Mouse (Mus musculus) E14TG2a.4 (cell line): ENCODE results near the gene Tmem132b.

Experiments
- H3K27me3 ChIP-seq: 2 replicates; pipeline ENCODE4 v1.6.1; 2014; ENCODE audit warnings: low read length, control low read depth; ENCODE audit not compliant: insufficient read depth
- H3K36me3 ChIP-seq: 2 replicates; pipeline ENCODE4 v1.6.1; 2014; ENCODE audit warnings: low read length, control low read depth; ENCODE audit not compliant: insufficient read depth
- H3K4me1 ChIP-seq: replicated peaks from 2 replicates; pipeline ENCODE4 v1.6.1; 2014; ENCODE audit warnings: low read depth, low read length, control low read depth
- H3K4me3 ChIP-seq: replicated peaks from 2 replicates; pipeline ENCODE4 v1.5.1; 2014; ENCODE audit warnings: mild to moderate bottlenecking, low read length
- H3K9me3 ChIP-seq: 2 replicates; pipeline ENCODE4 v1.6.1; 2014; ENCODE audit warnings: low read length, control low read depth
- CTCF ChIP-seq: conservative IDR thresholded peaks from 2 replicates; pipeline ENCODE4 v1.5.1; 2014; ENCODE audit warnings: low read length
- NANOG ChIP-seq: IDR thresholded peaks from 2 replicates; pipeline ENCODE4 v1.6.1; 2014; ENCODE audit warnings: borderline replicate concordance, low read length, mixed read lengths
- POU5F1 ChIP-seq: IDR thresholded peaks from 2 replicates; pipeline ENCODE4 v1.6.1; 2014; ENCODE audit warnings: low read length, borderline replicate concordance

Gene Tmem132b

GRCm38 (mm10) chr5:125505968-125506367, 25.6 kb upstream of the Tmem132b start:
- Histone ChIP-seq H3K36me3 (peaks cover 31% of the 10 kb centered on the region), H3K4me1 (peaks cover 60% of the 10 kb centered on the region), H3K9me3 (no peaks in the 10 kb centered on the region), H3K4me3 (no peak overlapping the region), H3K27me3 (no peaks in the 10 kb centered on the region)
- TF ChIP-seq NANOG = no peak
- no peak for TF ChIP-seq POU5F1
- no peak for TF ChIP-seq CTCF

- Histone ChIP-seq H3K4me3 (no peak overlapping the region), H3K9me3 (no peaks in the 10 kb centered on the region), H3K27me3 (no peaks in the 10 kb centered on the region), H3K4me1 (peaks cover 52% of the 10 kb centered on the region), H3K36me3 (peaks cover 44% of the 10 kb centered on the region)
- TF ChIP-seq POU5F1 (no peak), NANOG (no peak), CTCF (peak; percentile 28)
Observed at GRCm38 (mm10) chr5:125507582-125507981, 24.0 kb upstream of the Tmem132b start.

- no peak for TF ChIP-seq CTCF
- TF ChIP-seq POU5F1 = no peak
- TF ChIP-seq NANOG = no peak
Observed at GRCm38 (mm10) chr5:125508006-125508405, 23.6 kb upstream of the Tmem132b start.

GRCm38 (mm10) chr5:125509541-125509940, 22.0 kb upstream of the Tmem132b start:
- peaks cover 44% of the 10 kb centered on the region for H3K36me3 ChIP-seq
- H3K4me3 ChIP-seq = no peak overlapping the region
- no peak for TF ChIP-seq POU5F1
- peak; percentile 88 for TF ChIP-seq CTCF
- TF ChIP-seq NANOG = no peak
- H3K27me3 ChIP-seq = no peaks in the 10 kb centered on the region
- peaks cover 53% of the 10 kb centered on the region for H3K4me1 ChIP-seq
- no peaks in the 10 kb centered on the region for H3K9me3 ChIP-seq

More at GRCm38 (mm10) chr5:125508006-125508405, 23.6 kb upstream of the Tmem132b start:
- Histone ChIP-seq H3K27me3 (no peaks in the 10 kb centered on the region), H3K36me3 (peaks cover 46% of the 10 kb centered on the region), H3K4me3 (no peak overlapping the region), H3K9me3 (no peaks in the 10 kb centered on the region), H3K4me1 (peaks cover 56% of the 10 kb centered on the region)

GRCm38 (mm10) chr5:125515006-125515405, 16.6 kb upstream of the Tmem132b start:
- H3K9me3 ChIP-seq = no peaks in the 10 kb centered on the region
- H3K4me1 ChIP-seq = peaks cover 49% of the 10 kb centered on the region
- H3K4me3 ChIP-seq = no peak overlapping the region
- TF ChIP-seq POU5F1 (no peak), NANOG (no peak), CTCF (no peak)
- H3K27me3 ChIP-seq = no peaks in the 10 kb centered on the region
- peaks cover 74% of the 10 kb centered on the region for H3K36me3 ChIP-seq

GRCm38 (mm10) chr5:125518640-125519039, 12.9 kb upstream of the Tmem132b start:
- TF ChIP-seq POU5F1 = no peak
- TF ChIP-seq CTCF = peak; percentile 75
- H3K9me3 ChIP-seq = no peaks in the 10 kb centered on the region
- peaks cover 70% of the 10 kb centered on the region for H3K4me1 ChIP-seq
- peaks cover 42% of the 10 kb centered on the region for H3K36me3 ChIP-seq
- H3K27me3 ChIP-seq = no peaks in the 10 kb centered on the region
- H3K4me3 ChIP-seq = no peak overlapping the region

- Histone ChIP-seq H3K9me3 (no peaks in the 10 kb centered on the region), H3K27me3 (no peaks in the 10 kb centered on the region), H3K36me3 (peaks cover 19% of the 10 kb centered on the region), H3K4me3 (peak overlapping the region; percentile 63), H3K4me1 (peaks cover 79% of the 10 kb centered on the region)
- no peak for TF ChIP-seq NANOG
- TF ChIP-seq CTCF = no peak
- TF ChIP-seq POU5F1 = no peak
Observed at GRCm38 (mm10) chr5:125520930-125521590, 10.5 kb upstream of the Tmem132b start.

- Histone ChIP-seq H3K9me3 (no peaks in the 10 kb centered on the region), H3K4me3 (peak overlapping the region; percentile 23; the same call in 1 of the 2 replicates), H3K27me3 (peaks cover 8% of the 10 kb centered on the region), H3K4me1 (peaks cover 65% of the 10 kb centered on the region), H3K36me3 (no peaks in the 10 kb centered on the region; the same call in 1 of the 2 replicates)
- TF ChIP-seq CTCF (no peak), NANOG (no peak), POU5F1 (no peak)
Observed at GRCm38 (mm10) chr5:125523361-125523760, 8.2 kb upstream of the Tmem132b start.

GRCm38 (mm10) chr5:125525516-125525915, 6.1 kb upstream of the Tmem132b start:
- Histone ChIP-seq H3K4me3 (no peak overlapping the region), H3K36me3 (no peaks in the 10 kb centered on the region), H3K4me1 (peaks cover 68% of the 10 kb centered on the region), H3K9me3 (no peaks in the 10 kb centered on the region), H3K27me3 (peaks cover 27% of the 10 kb centered on the region)
- TF ChIP-seq NANOG (no peak), CTCF (peak; percentile 95)
